Mouse (Mus musculus) brain, adult 2 months (tissue): ENCODE data around the gene Apoa2.
"Not testable (repeated sequence)": the region's sequence is repeated elsewhere in the genome, so short reads cannot be mapped to it uniquely, and the experiment has no call there.

Experiments
- DNase-seq: peaks from one replicate; pipeline ENCODE4 v3.0.0; 2011; ENCODE audit warnings: low read depth, low spot score

Gene Apoa2

DNA sequence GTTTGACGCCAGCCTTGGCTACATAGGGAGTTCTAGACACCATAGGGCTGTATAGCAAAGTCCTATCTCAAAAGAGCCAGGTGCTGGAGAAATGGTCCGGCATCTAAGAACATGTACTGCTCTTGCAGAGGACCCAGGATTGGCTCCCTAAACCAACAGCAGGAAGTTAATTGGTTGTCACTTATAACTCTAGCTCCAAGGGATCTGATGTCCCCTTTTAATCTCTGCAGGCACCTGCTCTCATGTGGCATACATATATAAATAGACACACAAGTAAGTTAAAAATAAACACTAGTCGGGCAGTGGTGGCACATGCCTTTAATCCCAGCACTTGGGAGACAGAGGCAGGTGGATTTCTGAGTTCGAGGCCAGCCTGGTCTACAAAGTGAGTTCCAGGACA, 10.9 kb downstream of the Apoa2 start:
- no peak for DNase-seq

DNA sequence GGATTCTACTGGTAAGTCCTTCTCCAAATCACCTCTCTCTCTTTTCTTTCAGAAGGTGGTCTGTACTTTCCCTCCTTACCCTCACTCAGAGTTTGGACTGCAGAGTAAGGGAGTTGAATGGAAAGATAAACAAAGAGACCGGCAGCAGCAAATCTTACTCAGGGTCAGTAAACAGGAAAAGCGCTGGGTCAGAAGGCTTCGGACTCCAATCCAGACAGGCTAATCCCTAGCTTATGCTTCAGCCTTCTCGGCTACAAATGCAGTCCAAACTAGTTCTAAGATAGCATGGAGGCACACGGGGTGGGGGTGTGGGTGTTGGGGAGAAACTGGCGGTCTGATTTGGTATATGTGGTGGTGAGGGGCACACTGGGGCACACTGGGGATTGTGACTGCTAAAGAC, 12.6 kb downstream of the Apoa2 start:
- DNase-seq, result no peak

DNA sequence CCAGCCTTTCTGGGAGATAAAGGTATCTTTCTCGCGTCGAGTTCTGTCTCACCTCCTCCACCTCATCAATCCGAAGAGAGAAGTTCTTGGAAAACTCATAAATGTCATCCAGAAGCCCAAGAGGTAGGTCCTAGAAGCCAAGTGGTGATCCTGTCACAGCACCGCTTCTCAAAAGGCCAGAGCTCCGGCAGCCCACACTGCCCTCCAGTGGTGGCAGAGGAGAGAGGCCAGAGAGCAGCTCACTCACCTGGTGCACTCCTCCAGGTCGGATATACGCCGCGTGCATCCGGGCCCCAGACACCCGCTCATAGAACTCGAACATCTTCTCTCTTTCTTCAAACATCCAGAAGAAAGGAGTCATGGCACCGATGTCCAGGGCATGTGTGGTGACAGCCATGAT, 13.6 kb downstream of the Apoa2 start:
- DNase-seq, result peak; percentile 62

GRCm38 (mm10) chr1:171239992-171240744, 15.3 kb downstream of the Apoa2 start:
- no peak for DNase-seq

DNA sequence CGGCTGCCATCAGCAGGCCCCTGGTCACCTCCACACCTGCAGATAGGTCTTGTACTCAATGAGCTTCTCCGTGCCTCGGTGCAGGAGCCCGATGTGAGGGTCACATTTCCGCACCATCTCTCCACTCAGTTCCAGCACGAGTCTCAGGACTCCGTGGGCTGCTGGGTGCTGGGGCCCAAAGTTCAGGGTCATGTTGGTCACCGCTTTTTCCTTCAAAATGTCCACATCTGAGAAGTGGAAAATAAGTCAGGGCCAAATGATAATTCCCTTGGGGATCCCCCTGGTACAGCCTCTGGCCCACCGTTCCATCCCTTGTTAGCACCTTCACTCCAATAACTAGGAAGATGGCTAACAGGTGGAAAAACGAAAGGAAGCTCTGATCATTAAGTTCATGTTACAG, 16.1 kb downstream of the Apoa2 start:
- no peak for DNase-seq

GRCm38 (mm10) chr1:171241952-171242351, 17.1 kb downstream of the Apoa2 start:
- not testable (repeated sequence) for DNase-seq

- DNase-seq, result no peak
These were observed 20.5 kb downstream of the Apoa2 start for GRCm38 (mm10) chr1:171245353-171245752.

DNA sequence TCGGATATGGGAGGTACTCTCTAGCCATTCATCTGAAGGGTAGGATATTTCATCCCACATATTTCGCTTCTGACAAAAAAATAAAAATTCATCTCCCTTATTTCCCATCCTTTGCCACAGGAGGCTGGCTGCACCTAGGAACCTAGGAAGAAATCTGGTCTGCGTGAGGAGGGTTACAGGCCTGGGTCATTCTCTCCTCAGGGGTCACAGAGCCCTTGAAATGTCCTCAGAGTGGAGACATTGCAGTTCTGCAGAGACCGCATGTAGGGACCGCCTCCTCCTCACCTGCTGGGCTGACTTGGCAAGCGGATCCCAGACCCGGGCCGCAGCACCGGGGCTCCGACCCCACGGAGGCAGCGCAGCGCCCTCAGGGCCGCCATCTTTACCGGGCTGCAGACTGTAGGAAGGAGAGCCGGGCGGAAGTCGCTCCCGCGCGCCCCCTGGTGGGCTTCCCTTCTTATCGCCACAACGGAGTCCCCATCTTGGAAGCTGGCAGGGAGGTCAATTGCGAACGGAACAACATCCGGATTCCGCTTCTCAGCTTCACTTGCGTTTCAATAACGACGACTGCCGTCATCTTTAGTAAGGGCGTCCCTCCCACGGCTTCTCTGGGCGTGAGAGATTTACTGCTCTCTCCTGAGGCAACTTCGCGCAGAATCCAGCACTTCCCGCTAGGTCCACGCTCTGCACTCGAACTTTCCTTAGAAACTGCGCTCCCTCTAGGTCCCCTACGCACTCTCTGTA, 22.0 kb downstream of the Apoa2 start:
- peak; percentile 100 for DNase-seq

GRCm38 (mm10) chr1:171247453-171247841, 22.6 kb downstream of the Apoa2 start:
- DNase-seq, result no peak

DNA sequence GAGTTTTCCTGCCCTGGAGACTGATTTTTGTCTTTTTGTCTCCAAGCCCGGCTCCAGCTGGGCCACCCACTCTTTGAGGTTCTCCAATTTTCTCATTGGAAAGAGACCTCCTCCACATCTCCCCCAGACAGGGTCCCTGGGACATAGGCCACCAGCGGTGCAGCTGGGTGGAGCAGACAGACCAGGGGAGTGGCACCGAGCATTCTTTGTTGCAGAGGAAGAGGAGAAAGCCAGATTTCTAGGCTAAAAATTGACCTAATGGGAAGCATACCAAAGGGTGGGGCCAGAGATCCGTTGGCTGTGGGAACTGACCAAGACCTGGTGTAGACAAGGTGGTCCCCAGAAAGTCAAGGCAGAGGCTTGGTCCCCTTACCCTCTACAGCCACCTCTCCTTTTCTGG, 23.1 kb downstream of the Apoa2 start:
- no peak for DNase-seq

DNA sequence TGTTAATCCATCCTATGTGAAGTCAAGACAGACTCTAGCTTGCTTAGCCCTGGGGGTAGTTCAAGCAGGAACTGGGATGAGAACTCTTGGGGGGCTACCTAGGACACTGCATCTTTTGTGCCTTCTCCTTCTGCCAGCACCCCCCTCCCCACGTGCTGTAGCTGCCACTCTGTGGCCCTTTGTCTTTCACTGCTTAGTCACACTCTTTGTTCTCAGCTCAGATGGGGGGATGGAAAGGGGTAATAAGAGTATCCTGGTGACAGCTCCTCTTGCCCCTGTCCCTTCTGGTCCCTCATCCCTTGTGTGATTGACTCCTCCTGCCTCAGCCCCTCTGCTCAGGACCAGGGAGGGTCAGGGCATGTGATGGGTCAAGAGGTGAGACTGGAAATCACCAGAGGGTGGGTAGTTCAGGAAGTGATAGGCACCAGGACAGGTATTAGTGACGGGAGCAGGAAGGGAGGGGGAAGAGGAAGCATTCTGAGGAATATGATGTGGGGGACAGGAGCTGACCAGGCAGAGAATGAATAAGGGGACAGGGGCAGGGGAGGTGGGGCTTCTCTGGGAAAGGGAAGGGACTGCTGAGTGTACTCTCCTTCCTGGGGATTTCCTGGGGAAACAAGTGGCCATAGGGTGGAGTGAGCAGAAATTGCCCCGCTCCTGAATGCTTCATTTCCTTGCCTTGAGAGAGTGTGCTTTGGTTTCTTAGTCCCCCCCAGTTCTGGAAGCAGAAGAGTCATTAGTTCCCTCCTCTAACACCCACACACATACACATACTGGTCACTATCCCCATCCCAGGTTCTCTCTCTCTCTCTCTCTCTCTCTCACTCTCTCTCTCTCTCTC, 23.8 kb downstream of the Apoa2 start:
- DNase-seq, result peak; percentile 90

GRCm38 (mm10) chr1:171249913-171250600, 25.2 kb downstream of the Apoa2 start, which contains the start of gene Adamts4:
Adamts4 (plus strand) TSS chr1:171250421.
- peak; percentile 90 for DNase-seq

GRCm38 (mm10) chr1:171250680-171251593, 26.1 kb downstream of the Apoa2 start, which contains the start of gene Ndufs2:
Ndufs2 (minus strand) TSS chr1:171251388.
- DNase-seq, result peak; percentile 52

DNA sequence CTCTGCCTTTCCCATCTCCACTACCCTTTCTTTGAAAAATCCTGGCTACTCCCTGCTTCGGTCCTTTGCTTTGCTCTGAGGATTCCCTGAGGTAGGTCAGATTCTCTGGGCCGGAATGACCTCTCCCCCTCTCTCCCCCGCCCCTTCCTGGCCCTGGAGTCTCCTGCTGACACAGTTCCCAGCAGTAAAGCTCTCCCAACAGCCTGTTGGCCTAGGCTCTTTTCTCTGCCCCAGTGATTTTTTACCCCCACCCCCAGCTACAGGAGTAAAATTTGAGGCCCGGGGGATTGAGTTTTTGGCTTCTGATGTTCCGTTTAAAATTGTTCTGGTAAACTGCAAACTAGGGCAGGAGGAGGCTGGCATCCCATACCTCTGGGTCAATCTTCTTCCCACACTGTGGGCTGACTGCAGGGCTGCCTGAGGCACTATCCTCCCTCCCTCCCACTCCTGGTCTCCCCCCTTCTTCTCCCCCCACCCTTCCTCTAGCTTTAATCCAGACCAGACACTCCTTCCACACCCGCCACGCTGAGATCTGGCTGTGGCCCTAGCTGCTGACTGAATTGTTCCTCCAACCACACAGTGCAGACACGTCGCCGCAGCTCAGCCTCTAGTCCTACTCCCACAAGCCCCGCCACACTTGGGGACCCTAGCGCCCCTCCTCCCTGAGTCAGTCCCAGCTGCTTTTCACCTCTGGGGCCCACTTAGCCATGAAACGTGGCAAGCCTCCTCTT, 26.9 kb downstream of the Apoa2 start:
- peak; percentile 45 for DNase-seq

GRCm38 (mm10) chr1:171252415-171252814, 27.6 kb downstream of the Apoa2 start:
- DNase-seq, result no peak

DNA sequence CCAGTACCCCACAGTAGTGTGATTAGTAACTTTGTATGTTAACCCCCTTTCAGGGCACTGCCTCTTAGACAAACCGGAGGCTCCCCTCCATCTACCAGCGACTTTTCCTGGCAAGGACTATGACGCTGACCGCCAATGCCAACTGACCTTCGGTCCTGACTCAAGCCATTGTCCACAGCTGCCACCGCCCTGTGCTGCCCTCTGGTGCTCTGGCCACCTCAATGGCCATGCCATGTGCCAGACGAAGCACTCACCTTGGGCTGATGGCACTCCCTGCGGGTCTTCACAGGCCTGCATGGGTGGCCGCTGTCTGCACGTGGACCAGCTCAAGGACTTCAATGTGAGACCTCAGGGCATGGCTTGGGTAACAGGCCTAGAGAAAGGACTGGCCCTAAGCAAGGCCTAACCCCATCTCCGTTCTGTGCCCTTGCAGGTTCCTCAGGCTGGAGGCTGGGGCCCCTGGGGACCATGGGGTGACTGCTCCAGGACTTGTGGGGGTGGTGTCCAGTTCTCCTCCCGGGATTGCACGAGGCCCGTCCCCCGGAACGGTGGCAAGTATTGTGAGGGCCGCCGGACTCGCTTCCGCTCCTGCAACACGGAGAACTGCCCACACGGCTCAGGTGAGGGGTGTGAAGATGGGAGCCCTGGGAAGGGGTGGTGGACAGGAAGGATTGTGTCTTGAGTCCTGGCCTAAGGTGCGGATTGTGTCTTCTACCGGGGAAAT, 31.4 kb downstream of the Apoa2 start:
- DNase-seq, result peak; percentile 61

DNA sequence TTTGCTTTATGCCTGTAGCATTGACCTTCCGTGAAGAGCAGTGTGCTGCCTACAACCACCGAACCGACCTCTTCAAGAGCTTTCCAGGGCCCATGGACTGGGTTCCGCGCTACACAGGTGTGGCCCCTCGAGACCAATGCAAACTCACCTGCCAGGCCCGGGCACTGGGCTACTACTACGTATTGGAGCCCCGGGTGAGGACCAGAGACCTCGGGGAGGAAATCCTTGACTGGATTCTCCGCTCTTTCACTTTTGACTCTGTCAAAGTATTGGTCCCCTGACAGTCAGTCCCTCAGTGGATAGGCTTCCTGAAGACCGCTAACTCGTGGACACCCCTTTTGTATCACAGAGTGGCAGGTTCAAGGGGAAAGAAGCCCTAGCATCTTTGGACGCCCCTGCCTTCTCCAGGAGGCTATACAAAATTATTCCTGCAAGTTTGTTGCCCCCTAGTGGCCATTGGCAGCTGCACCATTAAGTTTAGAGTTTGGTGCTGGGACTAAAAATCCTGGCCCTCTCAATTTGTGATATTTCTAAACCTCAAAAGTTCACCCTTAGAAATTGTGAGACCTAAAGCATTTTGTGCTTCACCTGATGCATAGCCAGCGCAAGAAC, 32.2 kb downstream of the Apoa2 start:
- DNase-seq, result peak; percentile 78

GRCm38 (mm10) chr1:171257781-171258180, 32.9 kb downstream of the Apoa2 start:
- no peak for DNase-seq

GRCm38 (mm10) chr1:171258921-171259320, 34.1 kb downstream of the Apoa2 start:
- no peak for DNase-seq
